Mouse (Mus musculus) G1E (cell line): Measurements from ENCODE around the gene Tec.

Source experiments
- CTCF ChIP-seq: IDR thresholded peaks from 2 replicates; pipeline ENCODE4 v1.5.1; 2012; ENCODE audit warnings: low read depth, low read length, inconsistent platforms, mixed read lengths
- GATA1 ChIP-seq: IDR thresholded peaks from 2 replicates; pipeline ENCODE4 v1.6.1; 2012; ENCODE audit warnings: borderline replicate concordance, low read length, inconsistent platforms, mixed read lengths
- POLR2AphosphoS5 ChIP-seq: IDR thresholded peaks from 2 replicates; pipeline ENCODE4 v1.6.1; 2012; ENCODE audit warnings: low read depth, low read length, inconsistent platforms; ENCODE audit not compliant: insufficient replicate concordance
- TAL1 ChIP-seq: conservative IDR thresholded peaks from 2 replicates; pipeline ENCODE4 v1.6.1; 2012; ENCODE audit warnings: low read depth, low read length, inconsistent platforms, mixed read lengths

DNA sequence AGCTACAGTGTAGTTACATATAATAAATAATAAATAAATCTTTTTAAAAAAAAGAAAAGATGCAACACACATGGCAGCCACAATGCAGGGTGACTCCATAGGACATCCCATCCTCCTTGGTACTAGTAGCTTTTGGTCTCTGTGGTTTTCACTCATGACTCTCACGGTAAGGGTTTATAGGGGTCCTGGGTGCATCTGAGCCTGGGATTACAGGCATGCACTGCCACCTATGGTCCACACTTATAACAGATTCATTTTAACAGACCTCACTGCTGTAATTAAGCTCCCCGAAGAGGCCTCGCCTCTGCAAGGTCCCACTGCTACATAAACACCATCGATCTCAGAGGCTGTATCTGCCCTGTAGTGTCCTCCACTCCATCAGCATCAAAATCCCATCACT, 82.8 kb downstream of the Tec start:
- TF ChIP-seq CTCF (no peak), GATA1 (no peak), POLR2AphosphoS5 (no peak), TAL1 (no peak)
